Mouse (Mus musculus) CH12.LX (cell line): ENCODE data around the gene Kif21b. TPM values are rescaled to one million over a fixed set of nuclear protein-coding genes. Genes with fewer than 3 reads are reported as not detected.

Experiments used
- DNase-seq: peaks from one replicate; pipeline ENCODE4 v3.0.0-alpha.2; 2013; ENCODE audit errors: extremely low read depth
- H3K27ac ChIP-seq: 2 replicates; pipeline ENCODE4 v1.5.1; 2012; ENCODE audit warnings: low read depth, mild to moderate bottlenecking, control low read depth, moderate library complexity; ENCODE audit not compliant: insufficient read depth
- H3K27me3 ChIP-seq: replicated peaks from 2 replicates; pipeline ENCODE3; 2012; ENCODE audit warnings: inconsistent platforms
- H3K36me3 ChIP-seq, 2 experiments: replicated peaks in 1 of 2; 2 replicates each; pipeline versions ENCODE3 to v1.6.1; 2012; ENCODE audit warnings: inconsistent platforms in 1 of 2, low read length in 1 of 2, mild to moderate bottlenecking in 1 of 2, mixed read lengths in 1 of 2, moderate library complexity in 1 of 2; ENCODE audit not compliant: control insufficient read depth in 1 of 2, insufficient read depth in 1 of 2
- H3K4me1 ChIP-seq, 2 experiments: 2 replicates each; pipeline ENCODE4 v1.6.1; 2012; ENCODE audit warnings: inconsistent platforms in 1 of 2, moderate library complexity in 1 of 2; ENCODE audit not compliant: insufficient read depth in 2 of 2, control insufficient read depth in 1 of 2
- H3K4me2 ChIP-seq: 2 replicates; pipeline ENCODE4 v1.6.1; 2012; ENCODE audit warnings: low read depth, mild to moderate bottlenecking, control low read depth; ENCODE audit not compliant: poor library complexity, insufficient read depth, severe bottlenecking
- H3K4me3 ChIP-seq, 3 experiments: fragments of 150-350 bp in 1 of 3; sonication (generic) in 1 of 3; replicated peaks in 1 of 3; 2 replicates each; pipeline versions ENCODE3 to v1.5.1; 2011 to 2012; ENCODE audit warnings: low read depth in 2 of 3, low read length in 2 of 3, mild to moderate bottlenecking in 2 of 3, moderate library complexity in 2 of 3, control low read depth in 1 of 3, improper control_type of control experiment in 1 of 3, inconsistent platforms in 1 of 3, mixed read lengths in 1 of 3; ENCODE audit not compliant: poor library complexity in 1 of 3
- H3K79me2 ChIP-seq: replicated peaks from 2 replicates; pipeline ENCODE4 v1.6.1; 2012; ENCODE audit warnings: mild to moderate bottlenecking, moderate library complexity; ENCODE audit not compliant: control insufficient read depth, poor library complexity, insufficient read depth, severe bottlenecking; ENCODE audit errors: extremely low read depth
- H3K9ac ChIP-seq: 2 replicates; pipeline ENCODE4 v1.6.1; 2012; ENCODE audit warnings: low read depth, mild to moderate bottlenecking, control low read depth, moderate library complexity; ENCODE audit not compliant: insufficient read depth
- H3K9me3 ChIP-seq: replicated peaks from 2 replicates; pipeline ENCODE3; 2012; ENCODE audit warnings: low read length, inconsistent platforms, mixed read lengths
- BHLHE40 ChIP-seq: IDR thresholded peaks from 2 replicates; pipeline ENCODE4 v1.6.1; 2011; ENCODE audit warnings: mild to moderate bottlenecking, low read depth, low read length, improper control_type of control experiment
- E2F4 ChIP-seq: IDR thresholded peaks from 2 replicates; pipeline ENCODE4 v1.6.1; 2011; ENCODE audit warnings: low read depth, low read length, improper control_type of control experiment; ENCODE audit not compliant: insufficient replicate concordance
- EP300 ChIP-seq: IDR thresholded peaks from 2 replicates; pipeline ENCODE4 v1.6.1; 2011; ENCODE audit warnings: low read length, improper control_type of control experiment
- ETS1 ChIP-seq: conservative IDR thresholded peaks from 2 replicates; pipeline ENCODE4 v1.6.1; 2012; ENCODE audit warnings: low read depth, mild to moderate bottlenecking, inconsistent platforms, low read length, improper control_type of control experiment, moderate library complexity
- HCFC1 ChIP-seq: IDR thresholded peaks from 2 replicates; pipeline ENCODE4 v1.6.1; 2012; ENCODE audit warnings: low read depth, mild to moderate bottlenecking, inconsistent platforms, low read length, improper control_type of control experiment
- IRF4 ChIP-seq: IDR thresholded peaks from 2 replicates; pipeline ENCODE4 v1.6.1; 2014; ENCODE audit warnings: low read depth, mild to moderate bottlenecking, inconsistent platforms, low read length, improper control_type of control experiment
- JUN ChIP-seq: IDR thresholded peaks from 2 replicates; pipeline ENCODE4 v1.6.1; 2011; ENCODE audit warnings: low read depth, mild to moderate bottlenecking, low read length, improper control_type of control experiment, moderate library complexity; ENCODE audit not compliant: insufficient read depth
- MXI1 ChIP-seq: IDR thresholded peaks from 2 replicates; pipeline ENCODE4 v1.6.1; 2011; ENCODE audit warnings: mild to moderate bottlenecking, low read depth, low read length, improper control_type of control experiment
- NRF1 ChIP-seq: IDR thresholded peaks from 2 replicates; pipeline ENCODE4 v1.6.1; 2014; ENCODE audit warnings: low read depth, mild to moderate bottlenecking, inconsistent platforms, low read length, improper control_type of control experiment, moderate library complexity
- POLR2A ChIP-seq: IDR thresholded peaks from 2 replicates; pipeline ENCODE4 v1.6.1; 2011; ENCODE audit warnings: low read depth, mild to moderate bottlenecking, improper control_type of control experiment, low read length
- RCOR1 ChIP-seq: conservative IDR thresholded peaks from 2 replicates; pipeline ENCODE4 v1.6.1; 2012; ENCODE audit warnings: low read depth, mild to moderate bottlenecking, inconsistent platforms, low read length, improper control_type of control experiment
- SIN3A ChIP-seq: IDR thresholded peaks from 2 replicates; pipeline ENCODE4 v1.6.1; 2012; ENCODE audit warnings: low read length, improper control_type of control experiment, inconsistent platforms
- TBP ChIP-seq: conservative IDR thresholded peaks from 2 replicates; pipeline ENCODE4 v1.6.1; 2011; ENCODE audit warnings: low read depth, low read length, improper control_type of control experiment
- ZKSCAN1 ChIP-seq: IDR thresholded peaks from 2 replicates; pipeline ENCODE4 v1.6.1; 2012; ENCODE audit warnings: low read depth, inconsistent platforms, low read length, improper control_type of control experiment, borderline replicate concordance
- ZMIZ1 ChIP-seq: IDR thresholded peaks from 2 replicates; pipeline ENCODE4 v1.6.1; 2012; ENCODE audit warnings: low read depth, mild to moderate bottlenecking, inconsistent platforms, low read length, improper control_type of control experiment
- dilution Hi-C: fragments of 300-500 bp; cut with MboI; formaldehyde crosslinking; loops from 2 replicates; pipeline ENCODE4 v1.14.3; 2020; ENCODE audit warnings: low sequenced_read_pairs; ENCODE audit not compliant: extremely low pct_unique_long_range_greater_than_20kb, extremely low pct_ligation_motif_present
- in situ Hi-C: fragments of 300-500 bp; cut with MboI; formaldehyde crosslinking; loops from 3 replicates; pipeline ENCODE4 v1.14.3; 2019; ENCODE audit warnings: low sequenced_read_pairs, low pct_ligation_motif_present, low pct_unique_long_range_greater_than_20kb, mixed read lengths
- polyA plus RNA-seq: library from polyadenylated mRNA; unstranded; fragments of >175 nt; gene quantifications from 2 replicates; pipeline ENCODE4 v1.2.1, GENCODE M21; 2012; ENCODE audit warnings: low read depth; ENCODE audit not compliant: insufficient read length
- total RNA-seq, 2 experiments: library from RNA; depleted of rRNA; stranded (reverse); fragments of 300-350 nt in 1 of 2; fragments of >200 nt in 1 of 2; gene quantifications; 2 replicates each; pipeline ENCODE4 v1.2.3; 2012 to 2014

Gene Kif21b
- total and polyA plus RNA-seq, 3 experiments: 7.3 to 32.4 (median 26.2) TPM

- H3K9me3 ChIP-seq: no peaks in the 10 kb centered on the region
- no peaks in the 10 kb centered on the region for H3K36me3 ChIP-seq
- H3K79me2 ChIP-seq: no peaks in the 10 kb centered on the region
- TF ChIP-seq JUN: no peak
- no peak for TF ChIP-seq POLR2A
- TF ChIP-seq TBP: no peak
- no peak for TF ChIP-seq SIN3A
- TF ChIP-seq, all 38 proteins: peak for 0
- dilution Hi-C loops: no loop called here
- Histone ChIP-seq H3K4me2 (no peak overlapping the region), H3K4me1 (peaks cover 0 to 9% of the 10 kb centered on the region in 2 experiments; a peak in 3 of 4 replicates), H3K27me3 (peaks cover 4% of the 10 kb centered on the region), H3K27ac (no peak overlapping the region), H3K9ac (no peak overlapping the region), H3K4me3 (no peak overlapping the region)
- DNase-seq: no peak
- in situ Hi-C loops: no loop called here
These were observed 89.1 kb downstream of the Kif21b start for GRCm38 (mm10) chr1:136220037-136220871.

- Histone ChIP-seq H3K36me3 (no peaks in the 10 kb centered on the region), H3K9ac (no peak overlapping the region), H3K4me3 (no peak overlapping the region), H3K9me3 (no peaks in the 10 kb centered on the region), H3K4me1 (peaks cover 7 to 15% of the 10 kb centered on the region in 2 experiments), H3K4me2 (no peak overlapping the region), H3K27me3 (peaks cover 2% of the 10 kb centered on the region), H3K79me2 (no peaks in the 10 kb centered on the region), H3K27ac (no peak overlapping the region)
- dilution Hi-C loops: no loop called here
- in situ Hi-C loops: no loop called here
- no peak for DNase-seq
- no peak for TF ChIP-seq NRF1
- TF ChIP-seq ZMIZ1: no peak
- TF ChIP-seq MXI1: no peak
- TF ChIP-seq IRF4: no peak
- no peak for TF ChIP-seq POLR2A
- no peak for TF ChIP-seq HCFC1
- no peak for TF ChIP-seq E2F4
These were observed 91.2 kb downstream of the Kif21b start for GRCm38 (mm10) chr1:136222386-136222785.

DNA sequence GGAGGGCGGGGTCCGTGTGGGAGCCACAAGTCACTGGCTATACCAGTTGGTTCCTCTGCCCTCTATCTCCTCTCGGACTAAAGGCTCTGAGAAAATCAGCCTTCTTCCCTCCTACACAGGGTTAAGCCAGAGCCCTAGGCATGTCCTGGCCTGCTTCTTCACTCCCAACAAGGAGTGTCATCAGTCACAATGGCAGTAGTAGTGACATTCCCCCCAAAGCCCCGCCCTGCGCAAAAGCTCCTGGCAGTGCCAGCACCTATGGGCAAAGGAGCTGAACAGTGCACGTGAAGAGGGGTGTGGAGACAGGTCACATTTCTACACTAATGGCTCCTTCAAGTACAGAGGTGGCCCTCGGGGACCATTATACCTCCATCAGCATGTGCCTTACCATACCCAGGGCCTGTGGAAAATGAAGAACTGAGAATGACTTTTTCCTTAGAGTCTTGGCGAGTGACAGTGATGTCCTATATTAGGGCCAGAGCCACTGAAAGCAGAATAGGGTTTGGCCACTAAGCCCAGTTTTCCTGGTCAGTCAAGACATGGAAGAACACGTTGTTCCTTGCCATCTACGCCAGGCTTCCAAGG is 92.7 kb downstream of the Kif21b start:
- Histone ChIP-seq H3K79me2 (no peaks in the 10 kb centered on the region), H3K27me3 (peaks cover 2% of the 10 kb centered on the region), H3K27ac (no peak overlapping the region), H3K9ac (no peak overlapping the region), H3K4me3 (no peak overlapping the region), H3K9me3 (no peaks in the 10 kb centered on the region), H3K36me3 (no peaks in the 10 kb centered on the region), H3K4me1 (peaks cover 7 to 15% of the 10 kb centered on the region in 2 experiments), H3K4me2 (no peak overlapping the region)
- peak; percentile 13 for DNase-seq
- in situ Hi-C loops: no loop called here
- TF ChIP-seq NRF1: no peak
- TF ChIP-seq ZKSCAN1: no peak
- TF ChIP-seq IRF4: peak; percentile 65
- 0 out of 2 replicates have a peak, but pooled peaks have one; percentile 34 for TF ChIP-seq RCOR1
- peak; percentile 78 for TF ChIP-seq EP300
- TF ChIP-seq BHLHE40: peak; percentile 83
- TF ChIP-seq ETS1: peak; percentile 30; the same call in 1 of the 2 replicates
- dilution Hi-C loops: no loop called here
